Mouse (Mus musculus): ENCODE measurements around the gene Gm9758. TPM values are rescaled to one million over a fixed set of nuclear protein-coding genes. Genes with fewer than 3 reads are reported as not detected.
"Not testable (repeated sequence)": the region's sequence is repeated elsewhere in the genome, so short reads cannot be mapped to it uniquely, and the experiment has no call there.

Gm9758 gene
- polyA plus RNA-seq, 1 experiment from 2014 or later, result not detected

DNA sequence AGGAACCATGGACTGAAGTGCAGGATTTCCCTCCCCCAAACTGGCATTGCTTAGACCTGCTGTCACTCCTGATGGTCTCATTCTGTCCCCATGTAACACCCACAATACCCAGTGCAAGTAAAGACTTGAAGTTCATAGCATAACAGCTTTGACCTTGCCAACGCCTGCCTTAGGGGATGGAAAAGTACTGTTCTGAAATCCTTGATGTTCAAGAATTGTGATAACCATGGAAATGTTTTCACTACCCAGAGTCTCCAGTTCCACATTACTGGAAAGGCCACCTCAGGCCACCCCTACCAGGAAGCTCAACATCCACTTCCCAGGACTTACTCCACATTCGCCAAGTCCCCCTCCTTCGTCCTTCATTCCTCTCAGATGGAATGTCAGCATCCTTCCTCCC, 338 bp downstream of the Gm9758 start:
- not testable (repeated sequence) for H3K27ac ChIP-seq; H3K36me3 ChIP-seq; DNase-seq (ENCODE audit: low spot score); H3K4me1 ChIP-seq (replicated peaks); H3K27me3 ChIP-seq (ENCODE audit: insufficient read depth, poor library complexity, severe bottlenecking); H3K4me3 ChIP-seq; H3K9me3 ChIP-seq
- WGBS, result 75% methylated on average over 2 of the region's 3 CpGs

DNA sequence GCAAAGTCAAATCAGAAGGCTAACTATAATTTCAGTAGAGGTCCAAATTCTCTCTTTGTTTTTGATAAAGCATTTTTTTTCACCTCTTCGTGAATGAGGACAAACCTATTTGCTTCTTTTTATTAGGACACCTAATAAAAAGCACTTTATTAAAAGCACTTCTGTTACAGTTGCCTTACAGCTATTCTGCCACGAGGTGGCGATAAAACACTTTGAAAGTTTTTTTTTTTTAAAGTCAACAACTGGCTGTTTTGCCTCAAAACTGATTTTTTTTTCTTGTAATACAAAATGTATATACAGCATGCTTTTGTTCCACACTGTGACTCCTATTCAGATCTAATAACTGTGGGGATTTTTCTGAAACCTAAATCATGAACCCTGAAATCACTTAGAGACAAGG, 11.2 kb downstream of the Gm9758 start:
- not testable (repeated sequence) for H3K36me3 ChIP-seq; H3K27me3 ChIP-seq (ENCODE audit: insufficient read depth, poor library complexity, severe bottlenecking); H3K4me3 ChIP-seq; DNase-seq (ENCODE audit: low spot score); H3K27ac ChIP-seq; H3K4me1 ChIP-seq (replicated peaks)
- 18% methylated on average over 3 of the region's 3 CpGs for WGBS
- peaks cover 26% of the 10 kb centered on the region for H3K9me3 ChIP-seq

DNA sequence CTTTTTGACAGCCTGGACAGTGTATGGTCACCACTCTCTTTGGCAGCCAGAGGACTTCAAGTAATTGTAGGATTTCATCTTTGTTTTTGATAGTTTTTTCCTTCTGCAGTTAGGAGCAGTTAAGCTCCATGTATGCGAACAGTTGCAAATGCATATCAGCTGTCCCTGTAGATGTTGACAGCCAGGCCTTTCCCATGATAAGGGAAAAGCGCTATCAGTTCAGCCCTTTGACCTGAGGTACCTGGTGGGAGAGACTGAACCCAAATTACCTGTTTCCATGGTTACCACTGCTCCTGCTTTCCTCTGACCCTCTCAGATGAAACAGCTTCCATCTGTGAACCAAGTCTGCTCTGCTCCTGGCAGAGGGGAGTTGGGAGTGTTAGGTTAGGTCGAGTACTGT, 22.5 kb downstream of the Gm9758 start:
- Histone ChIP-seq H3K36me3 (no peaks in the 10 kb centered on the region), H3K9me3 (peaks cover 47% of the 10 kb centered on the region; the same call in 1 of the 2 replicates), H3K27ac (no peak overlapping the region), H3K4me3 (no peak overlapping the region), H3K4me1 (replicated peaks) (no peaks in the 10 kb centered on the region), H3K27me3 (ENCODE audit: insufficient read depth, poor library complexity, severe bottlenecking) (no peaks in the 10 kb centered on the region)
- 84% methylated on average over 3 of the region's 3 CpGs for WGBS
- DNase-seq (ENCODE audit: low spot score), result no peak

DNA sequence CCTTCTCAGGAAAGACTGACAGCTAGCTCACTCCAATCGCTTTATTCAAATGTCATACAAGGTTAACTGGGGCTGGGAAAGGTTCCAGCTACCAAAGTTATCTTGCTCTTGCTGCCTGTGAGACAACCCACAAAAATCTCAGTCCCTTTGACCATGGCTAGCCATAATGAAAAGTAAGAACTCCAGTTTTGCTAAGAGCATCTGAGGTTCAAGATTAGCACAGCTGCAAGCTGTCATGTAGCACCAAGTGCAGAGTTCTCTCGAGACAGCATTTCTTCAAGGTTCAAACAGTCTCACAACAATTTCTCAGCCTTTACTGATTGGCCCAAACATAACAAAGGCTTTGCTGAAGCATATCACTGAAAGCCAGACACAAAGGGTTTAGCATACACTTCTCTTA, 29.4 kb downstream of the Gm9758 start:
- H3K27me3 ChIP-seq (ENCODE audit: insufficient read depth, poor library complexity, severe bottlenecking); H3K27ac ChIP-seq; H3K36me3 ChIP-seq; H3K4me3 ChIP-seq; H3K4me1 ChIP-seq (replicated peaks); DNase-seq (ENCODE audit: low spot score): not testable (repeated sequence)
- peaks cover 14% of the 10 kb centered on the region; the same call in 1 of the 2 replicates for H3K9me3 ChIP-seq
- WGBS, result 71% methylated on average over 2 of the region's 2 CpGs

Other genes with a start within 250 kb of the Gm9758 start
- not detected in 2 replicates for gene Speer4e, start 23.5 kb upstream of the Gm9758 start, polyA plus RNA-seq (2016; fragmentation: Nextera tagmentation; extraction: Ambion mirVana)
- gene Gm10354, start 64.0 kb upstream of the Gm9758 start, polyA plus RNA-seq (2016; fragmentation: Nextera tagmentation; extraction: Ambion mirVana), result not detected in 2 replicates
- not detected in 2 replicates for gene Gm17019, start 118.1 kb upstream of the Gm9758 start, polyA plus RNA-seq (2016; fragmentation: Nextera tagmentation; extraction: Ambion mirVana)

Data from hindbrain, embryonic 10.5 days (tissue).